Mouse (Mus musculus) adrenal gland, postnatal 14 days (tissue): ENCODE results near the gene Manf. TPM values are rescaled to one million over a fixed set of nuclear protein-coding genes. Genes with fewer than 3 reads are reported as not detected.

Source experiments
- DNase-seq: peaks from one replicate; pipeline ENCODE4 v3.0.0; 2021; ENCODE audit warnings: mixed read lengths
- total RNA-seq: library from RNA; stranded (reverse); gene quantifications from 2 replicates; pipeline ENCODE4 v1.2.3, GENCODE M21; 2021

Manf gene
- total RNA-seq, 1 experiment from 2014 or later: 207 TPM

- DNase-seq: no peak
Measured at GRCm38 (mm10) chr9:106884996-106885900, 6.5 kb downstream of the Manf start.

- peak; percentile 19 for DNase-seq
Measured at GRCm38 (mm10) chr9:106884306-106884705, 7.5 kb downstream of the Manf start.

GRCm38 (mm10) chr9:106883085-106883484 is 8.7 kb downstream of the Manf start:
- DNase-seq: no peak

- no peak for DNase-seq
Measured at GRCm38 (mm10) chr9:106882176-106882575, 9.6 kb downstream of the Manf start.

- DNase-seq: no peak
Measured at GRCm38 (mm10) chr9:106881071-106881755, 10.6 kb downstream of the Manf start.

GRCm38 (mm10) chr9:106879471-106879870 is 12.3 kb downstream of the Manf start:
- DNase-seq: no peak

- DNase-seq: no peak
Measured at GRCm38 (mm10) chr9:106876666-106877065, 15.1 kb downstream of the Manf start.

- DNase-seq: no peak
Measured at GRCm38 (mm10) chr9:106874216-106874615, 17.6 kb downstream of the Manf start.

- DNase-seq: no peak
Measured at GRCm38 (mm10) chr9:106858036-106858435, 33.7 kb downstream of the Manf start.

GRCm38 (mm10) chr9:106856664-106857063 is 35.1 kb downstream of the Manf start:
- DNase-seq: no peak

- DNase-seq: no peak
Measured at GRCm38 (mm10) chr9:106842800-106843199, 49.0 kb downstream of the Manf start.

GRCm38 (mm10) chr9:106840569-106840968 is 51.2 kb downstream of the Manf start:
- DNase-seq: no peak

- peak; percentile 96 for DNase-seq
Measured at GRCm38 (mm10) chr9:106822381-106823104, 69.2 kb downstream of the Manf start.

- DNase-seq: peak; percentile 96
Measured at GRCm38 (mm10) chr9:106821618-106822380, 70.0 kb downstream of the Manf start, which contains the start of gene Dcaf1. Gene Dcaf1, plus strand, starts transcription at chr9:106821874.

- no peak for DNase-seq
Measured at GRCm38 (mm10) chr9:106821050-106821617, 70.6 kb downstream of the Manf start.

- DNase-seq: peak; percentile 22
Measured at GRCm38 (mm10) chr9:106819201-106819600, 72.6 kb downstream of the Manf start.

- no peak for DNase-seq
Measured at GRCm38 (mm10) chr9:106818191-106818590, 73.6 kb downstream of the Manf start.

- DNase-seq: no peak
Measured at GRCm38 (mm10) chr9:106806503-106806902, 85.3 kb downstream of the Manf start.

- DNase-seq: no peak
Measured at GRCm38 (mm10) chr9:106790831-106791230, 100.9 kb downstream of the Manf start.

GRCm38 (mm10) chr9:106789363-106789762 is 102.4 kb downstream of the Manf start:
- DNase-seq: no peak

- DNase-seq: peak; percentile 94
Measured at GRCm38 (mm10) chr9:106788812-106789321, 102.9 kb downstream of the Manf start, which contains the start of gene Rad54l2. Gene Rad54l2, minus strand, starts transcription at chr9:106789194.
